In genomic region chr16:95964427-95965023, GRCm38 (mm10) we compare ENCODE assay signal across 9 mouse cellular contexts. TPM values are rescaled to one million over a fixed set of nuclear protein-coding genes. Genes with fewer than 3 reads are reported as not detected.
DNase-seq lines count a peak whose midpoint lies in the region; ATAC-seq and TF ChIP-seq lines count a peak whose summit lies in the region.
"Had no signal": no experiment of that assay in that cellular context is flagged by ENCODE, and none has a peak within 500 bp of the region (broad histone marks: within the 10 kb centered on the region; RNA-seq: fewer than 3 reads in every experiment).

No protein-coding gene starts in this region.

- H3K9ac ChIP-seq in kidney, postnatal 0 days (ENCODE audit: low read depth, low read length) = 0 out of 2 replicates have a peak overlapping the region, but pooled peaks have one; percentile 18
- H3K9ac ChIP-seq in kidney, embryonic 14.5 days (ENCODE audit: low read depth, low read length) = no peak overlapping the region
- H3K9ac ChIP-seq in embryonic facial prominence, embryonic 14.5 days (ENCODE audit: low read depth, low read length) = no peak overlapping the region
- no peak overlapping the region for H3K9ac ChIP-seq in limb, embryonic 14.5 days (ENCODE audit: low read depth, low read length, severe bottlenecking)

- no peak for ATAC-seq in kidney, postnatal 0 days (replicated peaks; ENCODE audit: low FRiP score, low read depth)
- ATAC-seq in kidney, embryonic 14.5 days (ENCODE audit: low FRiP score, low TSS enrichment) = no peak
- ATAC-seq in embryonic facial prominence, embryonic 14.5 days (ENCODE audit: low read depth) = no peak
- no peak for ATAC-seq in limb, embryonic 14.5 days (ENCODE audit: low FRiP score, low read depth)

- H3K79me3 ChIP-seq in C2C12 (ENCODE audit: low read depth) = no peaks in the 10 kb centered on the region

- no peaks in the 10 kb centered on the region for H3K79me2 ChIP-seq in C2C12 (ENCODE audit: control insufficient read depth, insufficient read depth)

- no peak overlapping the region for H3K4me2 ChIP-seq in kidney, postnatal 0 days (ENCODE audit: low read length)
- H3K4me2 ChIP-seq in kidney, embryonic 14.5 days (replicated peaks; ENCODE audit: low read depth, low read length) = no peak overlapping the region
- no peak overlapping the region for H3K4me2 ChIP-seq in embryonic facial prominence, embryonic 14.5 days (ENCODE audit: low read depth, low read length)
- H3K4me2 ChIP-seq in limb, embryonic 14.5 days (replicated peaks; ENCODE audit: low read depth, low read length, severe bottlenecking) = no peak overlapping the region

- peak; percentile 85 for DNase-seq in kidney, postnatal 0 days (ENCODE audit: low spot score)
- DNase-seq in MN1 (ENCODE audit: low spot score) = peak; percentile 39
- DNase-seq in embryonic facial prominence, embryonic 14.5 days (ENCODE audit: low spot score) = peak; percentile 82
- peak; percentile 86 for DNase-seq in limb, embryonic 14.5 days (ENCODE audit: low spot score)
- DNase-seq in thymus, postnatal 10 days (ENCODE audit: low spot score in 2 of 2) = peak; percentile 25 to 76

- H3K27ac ChIP-seq in kidney, postnatal 0 days = no peak overlapping the region
- H3K27ac ChIP-seq in kidney, embryonic 14.5 days (ENCODE audit: low read depth, low read length) = no peak overlapping the region
- no peak overlapping the region for H3K27ac ChIP-seq in embryonic facial prominence, embryonic 14.5 days (replicated peaks; ENCODE audit: low read depth, low read length)
- H3K27ac ChIP-seq in limb, embryonic 14.5 days (replicated peaks; ENCODE audit: low read depth, low read length) = no peak overlapping the region

- TF ChIP-seq CTCF in kidney, postnatal 0 days (IDR thresholded peaks at IDR 0.05; ENCODE audit: low read depth) = peak; percentile 72
- TF ChIP-seq CTCF in C2C12 (IDR thresholded peaks at IDR 0.05; ENCODE audit: control insufficient read depth, insufficient read depth, insufficient read length) = peak; percentile 47

- no peaks in the 10 kb centered on the region for H3K9me3 ChIP-seq in kidney, postnatal 0 days (replicated peaks; ENCODE audit: low read length)
- H3K9me3 ChIP-seq in kidney, embryonic 14.5 days (ENCODE audit: control insufficient read depth, low read length) = no peaks in the 10 kb centered on the region
- H3K9me3 ChIP-seq in embryonic facial prominence, embryonic 14.5 days (ENCODE audit: control insufficient read depth, low read length) = no peaks in the 10 kb centered on the region
- no peaks in the 10 kb centered on the region for H3K9me3 ChIP-seq in limb, embryonic 14.5 days (ENCODE audit: control insufficient read depth, low read length)

- H3K4me3 ChIP-seq in kidney, postnatal 0 days (replicated peaks; ENCODE audit: low read depth, low read length) = no peak overlapping the region
- no peak overlapping the region for H3K4me3 ChIP-seq in kidney, embryonic 14.5 days (ENCODE audit: low read length)
- no peak overlapping the region for H3K4me3 ChIP-seq in C2C12 (ENCODE audit: insufficient read depth, poor library complexity, severe bottlenecking)
- H3K4me3 ChIP-seq in embryonic facial prominence, embryonic 14.5 days (ENCODE audit: low read depth, low read length) = no peak overlapping the region
- H3K4me3 ChIP-seq in limb, embryonic 14.5 days (replicated peaks; ENCODE audit: low read length) = no peak overlapping the region
- H3K4me3 ChIP-seq: erythroblast, embryonic 14.5 days; myocyte had no signal

- H3K4me1 ChIP-seq in kidney, postnatal 0 days (replicated peaks; ENCODE audit: insufficient read depth, low read length) = no peaks in the 10 kb centered on the region
- 0 out of 2 replicates have a peak, but pooled peaks cover 3% of the 10 kb centered on the region for H3K4me1 ChIP-seq in kidney, embryonic 14.5 days (ENCODE audit: control insufficient read depth, insufficient read depth, low read length)
- H3K4me1 ChIP-seq in embryonic facial prominence, embryonic 14.5 days (ENCODE audit: control insufficient read depth, insufficient read depth, low read length) = peaks cover 6% of the 10 kb centered on the region
- peaks cover 12% of the 10 kb centered on the region; the same call in 1 of the 2 replicates for H3K4me1 ChIP-seq in limb, embryonic 14.5 days (ENCODE audit: control insufficient read depth, insufficient read depth, low read length)

- no peaks in the 10 kb centered on the region for H3K27me3 ChIP-seq in kidney, postnatal 0 days (ENCODE audit: insufficient read depth, low read length)
- no peaks in the 10 kb centered on the region for H3K27me3 ChIP-seq in kidney, embryonic 14.5 days (ENCODE audit: control insufficient read depth, insufficient read depth, low read length)
- H3K27me3 ChIP-seq in C2C12 (ENCODE audit: control insufficient read depth, insufficient read depth, insufficient read length) = no peaks in the 10 kb centered on the region
- no peaks in the 10 kb centered on the region for H3K27me3 ChIP-seq in embryonic facial prominence, embryonic 14.5 days (replicated peaks; ENCODE audit: control insufficient read depth, insufficient read depth, low read length)
- no peaks in the 10 kb centered on the region for H3K27me3 ChIP-seq in limb, embryonic 14.5 days (ENCODE audit: control insufficient read depth, insufficient read depth, low read length)

- no peak for TF ChIP-seq POLR2A in limb, embryonic 14.5 days (IDR thresholded peaks at IDR 0.05; ENCODE audit: borderline replicate concordance, extremely low read depth, insufficient read depth, insufficient read length)

- 41% methylated on average over 11 of the region's 11 CpGs for WGBS in kidney, postnatal 0 days
- 44% methylated on average over 11 of the region's 11 CpGs for WGBS in kidney, embryonic 14.5 days
- 25% methylated on average over 11 of the region's 11 CpGs for WGBS in embryonic facial prominence, embryonic 14.5 days
- 30% methylated on average over 11 of the region's 11 CpGs for WGBS in limb, embryonic 14.5 days

- H3K36me3 ChIP-seq in kidney, postnatal 0 days (ENCODE audit: insufficient read depth, low read length) = no peaks in the 10 kb centered on the region
- H3K36me3 ChIP-seq in kidney, embryonic 14.5 days (ENCODE audit: control insufficient read depth, insufficient read depth, low read length) = no peaks in the 10 kb centered on the region
- H3K36me3 ChIP-seq in C2C12 (ENCODE audit: control insufficient read depth, insufficient read depth) = no peaks in the 10 kb centered on the region
- no peaks in the 10 kb centered on the region for H3K36me3 ChIP-seq in embryonic facial prominence, embryonic 14.5 days (ENCODE audit: control insufficient read depth, insufficient read depth, low read length)
- H3K36me3 ChIP-seq in limb, embryonic 14.5 days (ENCODE audit: control insufficient read depth, insufficient read depth, low read length) = no peaks in the 10 kb centered on the region

- no peak overlapping the region for H3ac ChIP-seq in C2C12 (ENCODE audit: control insufficient read depth, insufficient read length, low read depth)

TF ChIP-seq in C2C12, 6 proteins besides CTCF, POLR2A, EP300 and RAD21:
- TF ChIP-seq MYOD1 (IDR thresholded peaks at IDR 0.05; ENCODE audit: control insufficient read depth, insufficient read length, low read depth) (no peak), FOSL1 (IDR thresholded peaks at IDR 0.05; ENCODE audit: insufficient read depth, low read length, poor library complexity, severe bottlenecking) (no peak), MAX (IDR thresholded peaks at IDR 0.05) (no peak), CEBPB (IDR thresholded peaks at IDR 0.05; ENCODE audit: low read depth) (no peak), MYOG (IDR thresholded peaks at IDR 0.05; ENCODE audit: control insufficient read depth, extremely low read depth, insufficient read length) (no peak), USF1 (IDR thresholded peaks at IDR 0.05; ENCODE audit: low read depth) (no peak)

RNA-seq across cellular contexts. Expression of gene Psmg1, which starts 26.2 kb away (rescaled TPM):
- polyA plus RNA-seq in kidney, postnatal 0 days (2015; fragmentation: Nextera tagmentation; extraction: Ambion mirVana) = 73.8 and 81.5 TPM in 2 replicates
- 99.2 and 105 TPM in 2 replicates for polyA plus RNA-seq in kidney, embryonic 14.5 days (2014; fragmentation: Nextera tagmentation; extraction: Ambion mirVana)
- 61.0 TPM for polyA plus RNA-seq in C2C12 (2012; fragmentation: generic; extraction: Trizol)
- 79.2 and 79.3 TPM in 2 replicates for polyA plus RNA-seq in embryonic facial prominence, embryonic 14.5 days (2014; fragmentation: Nextera tagmentation; extraction: Ambion mirVana)
- 63.2 and 70.6 TPM in 2 replicates for polyA plus RNA-seq in limb, embryonic 14.5 days (2012; rRNA removed)
- polyA plus RNA-seq in limb, embryonic 14.5 days (2014; fragmentation: Nextera tagmentation; extraction: Ambion mirVana) = 84.5 and 88.5 TPM in 2 replicates
